Mouse (Mus musculus) heart, postnatal 0 days (tissue): ENCODE measurements around the gene Ifit3. TPM values are rescaled to one million over a fixed set of nuclear protein-coding genes. Genes with fewer than 3 reads are reported as not detected.

Experiments
- ATAC-seq: fragments of 200-750 bp; cut with Nextera tagmentation; 2 replicates; pipeline ENCODE4 v1.8.0; 2017; ENCODE audit warnings: low read depth, moderate number of reproducible peaks, moderate library complexity; ENCODE audit not compliant: insufficient read depth
- DNase-seq: peaks from one replicate; pipeline ENCODE4 v3.0.0-alpha.2; 2016; ENCODE audit warnings: low spot score
- H3K27ac ChIP-seq: fragments of 300-500 bp; sonication (generic); 2 replicates; pipeline ENCODE4 v1.5.1; 2014; ENCODE audit warnings: low read depth, mild to moderate bottlenecking
- H3K27me3 ChIP-seq: fragments of 300-500 bp; sonication (generic); 2 replicates; pipeline ENCODE4 v1.6.1; 2014; ENCODE audit warnings: low read length, mixed read lengths; ENCODE audit not compliant: control insufficient read depth, insufficient read depth
- H3K36me3 ChIP-seq: fragments of 300-500 bp; sonication (generic); replicated peaks from 2 replicates; pipeline ENCODE4 v1.6.1; 2014; ENCODE audit warnings: low read length, mixed read lengths; ENCODE audit not compliant: control insufficient read depth, insufficient read depth
- H3K4me1 ChIP-seq: fragments of 300-500 bp; sonication (generic); 2 replicates; pipeline ENCODE4 v1.6.1; 2014; ENCODE audit warnings: antibody characterized with exemption; ENCODE audit not compliant: control insufficient read depth, insufficient read depth
- H3K4me2 ChIP-seq: fragments of 300-500 bp; sonication (generic); 2 replicates; pipeline ENCODE4 v1.6.1; 2014; ENCODE audit warnings: low read depth, mild to moderate bottlenecking, low read length, moderate library complexity
- H3K4me3 ChIP-seq: fragments of 300-500 bp; sonication (generic); 2 replicates; pipeline ENCODE4 v1.5.1; 2014; ENCODE audit warnings: low read depth, low read length
- H3K9ac ChIP-seq: fragments of 300-500 bp; sonication (generic); replicated peaks from 2 replicates; pipeline ENCODE4 v1.6.1; 2014; ENCODE audit warnings: low read depth, low read length, mixed read lengths
- H3K9me3 ChIP-seq: fragments of 300-500 bp; sonication (generic); replicated peaks from 2 replicates; pipeline ENCODE4 v1.6.1; 2016; ENCODE audit warnings: low read length; ENCODE audit not compliant: control insufficient read depth
- CTCF ChIP-seq: IDR thresholded peaks from 2 replicates; pipeline ENCODE4 v1.5.1; 2016; ENCODE audit warnings: antibody characterized with exemption, control low read depth, low read depth
- EP300 ChIP-seq: IDR thresholded peaks from 2 replicates; pipeline ENCODE4 v1.6.1; 2016; ENCODE audit warnings: antibody characterized with exemption, low read depth
- WGBS: fragments of 180-500 bp; shearing (Covaris S2); extraction: QIAGEN DNeasy Blood & Tissue Kit; methylation state at CpG from one replicate; pipeline ENCODE4 v1.1.7; 2014; 5-methylcytosine and 5-hydroxymethylcytosine counted together
- polyA plus RNA-seq: library from polyadenylated mRNA; unstranded; fragments of >200 nt; fragmentation: Nextera tagmentation; extraction: Ambion mirVana; gene quantifications from 2 replicates; pipeline ENCODE4 v1.2.1, GENCODE M21; 2015
- total RNA-seq: library from RNA; depleted of rRNA; stranded (reverse); fragments of >200 nt; gene quantifications from 2 replicates; pipeline ENCODE4 v1.2.3, GENCODE M21; 2014; ENCODE audit warnings: low replicate concordance; rRNA removed

The Ifit3 gene
- total and polyA plus RNA-seq, 2 experiments from 2014 or later = 3.0 to 12.8 TPM

DNA sequence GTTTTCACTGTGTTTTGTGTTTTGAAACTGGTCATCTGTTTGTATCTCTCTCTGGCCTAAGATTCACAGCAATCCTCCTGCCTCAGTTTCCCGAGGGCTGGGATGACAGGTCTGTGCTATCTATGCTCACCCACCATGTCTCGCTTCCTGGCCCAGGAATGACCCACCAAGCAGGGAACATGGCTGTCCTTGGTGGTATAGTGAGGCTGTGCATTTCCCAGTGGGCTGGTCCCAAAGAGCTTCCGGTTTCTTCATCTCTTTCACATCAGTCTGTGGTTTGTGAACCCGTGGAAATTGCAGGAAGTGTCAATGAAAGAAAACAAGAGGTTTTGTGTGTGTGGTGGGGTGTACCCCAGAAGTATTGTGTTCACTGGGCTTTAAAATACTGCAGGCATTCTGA lies 41.3 kb downstream of the Ifit3 start:
- H3K9ac ChIP-seq = no peak overlapping the region
- no peak for TF ChIP-seq CTCF
- no peak for TF ChIP-seq EP300
- H3K4me2 ChIP-seq = no peak overlapping the region
- no peaks in the 10 kb centered on the region for H3K36me3 ChIP-seq
- ATAC-seq (no peak), DNase-seq (no peak)
- H3K9me3 ChIP-seq = no peaks in the 10 kb centered on the region
- H3K27me3 ChIP-seq = no peaks in the 10 kb centered on the region
- no peak overlapping the region for H3K27ac ChIP-seq
- no peak overlapping the region for H3K4me3 ChIP-seq
- no peaks in the 10 kb centered on the region for H3K4me1 ChIP-seq
- 79% methylated on average over 4 of the region's 4 CpGs for WGBS

DNA sequence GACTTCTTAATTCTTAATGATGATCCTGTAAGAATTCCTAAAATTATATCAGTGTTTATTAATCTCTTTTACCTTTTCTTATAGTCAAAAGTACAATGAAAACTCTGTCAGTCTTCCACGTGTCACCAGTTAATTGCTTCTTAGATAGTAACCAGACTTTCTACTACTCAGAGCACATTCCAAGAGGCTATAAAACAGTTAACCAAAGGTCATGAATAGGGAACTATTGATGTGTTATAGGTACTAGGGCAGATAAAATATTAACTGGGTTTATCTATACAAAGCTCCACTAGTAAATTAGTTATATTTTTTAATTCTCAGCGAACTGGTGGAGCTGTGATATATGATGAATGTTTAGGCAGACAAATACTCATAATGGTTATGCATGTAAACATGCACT lies 44.2 kb downstream of the Ifit3 start:
- DNase-seq = no peak
- H3K9me3 ChIP-seq = no peaks in the 10 kb centered on the region
- no peaks in the 10 kb centered on the region for H3K27me3 ChIP-seq
- H3K27ac ChIP-seq = no peak overlapping the region
- 63% methylated on average over 2 of the region's 2 CpGs for WGBS
- H3K4me3 ChIP-seq = no peak overlapping the region
- no peak overlapping the region for H3K4me2 ChIP-seq
- H3K4me1 ChIP-seq = no peaks in the 10 kb centered on the region
- H3K9ac ChIP-seq = no peak overlapping the region
- H3K36me3 ChIP-seq = no peaks in the 10 kb centered on the region
- TF ChIP-seq CTCF (no peak), EP300 (no peak)
- no peak for ATAC-seq

DNA sequence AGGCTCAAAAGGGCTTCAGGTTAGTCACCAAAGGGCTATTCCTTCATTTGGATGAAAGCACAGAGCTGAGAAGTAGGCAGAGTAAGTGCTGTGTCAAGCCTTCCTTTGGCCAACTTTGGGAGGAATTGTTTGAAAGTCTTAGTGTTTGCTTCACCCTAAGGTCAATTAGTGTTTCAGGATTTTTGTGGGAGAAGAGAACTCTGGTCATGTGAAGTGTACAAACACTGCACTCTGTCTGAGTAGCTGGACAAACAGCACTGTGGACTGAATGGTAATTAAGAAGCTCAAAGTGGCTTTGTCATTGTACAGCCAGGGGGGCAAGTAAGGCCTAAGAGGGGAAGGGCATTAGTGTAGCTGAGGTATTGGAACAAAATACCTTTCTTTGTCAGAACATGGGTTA lies 48.2 kb downstream of the Ifit3 start:
- no peak overlapping the region for H3K4me3 ChIP-seq
- H3K36me3 ChIP-seq = no peaks in the 10 kb centered on the region
- no peak overlapping the region for H3K4me2 ChIP-seq
- ATAC-seq (no peak), DNase-seq (no peak)
- H3K4me1 ChIP-seq = no peaks in the 10 kb centered on the region
- no peak overlapping the region for H3K27ac ChIP-seq
- H3K9ac ChIP-seq = no peak overlapping the region
- no peak for TF ChIP-seq CTCF
- no peak for TF ChIP-seq EP300
- H3K9me3 ChIP-seq = no peaks in the 10 kb centered on the region
- H3K27me3 ChIP-seq = no peaks in the 10 kb centered on the region

DNA sequence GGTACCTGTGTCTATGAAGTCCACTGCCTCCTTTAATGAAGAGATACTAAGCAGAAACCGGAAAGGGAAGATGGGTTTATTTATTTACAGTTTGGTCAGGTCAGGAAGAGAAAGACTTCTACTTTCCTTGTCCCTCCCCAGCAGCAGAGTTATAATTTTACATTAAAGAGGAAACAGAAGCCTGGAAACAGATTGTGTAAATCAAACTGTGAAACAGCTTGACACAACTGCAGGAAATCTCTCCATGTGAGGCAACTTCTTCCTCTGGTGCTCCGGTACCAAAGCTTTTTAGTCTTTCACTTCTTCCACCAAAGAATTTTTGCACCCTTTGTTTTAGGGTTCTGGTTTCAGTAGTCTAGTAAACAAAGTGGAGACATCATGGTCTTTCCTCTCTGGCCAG lies 50.2 kb downstream of the Ifit3 start:
- H3K4me2 ChIP-seq = no peak overlapping the region
- no peaks in the 10 kb centered on the region for H3K4me1 ChIP-seq
- no peak overlapping the region for H3K9ac ChIP-seq
- TF ChIP-seq EP300 (no peak), CTCF (no peak)
- no peaks in the 10 kb centered on the region for H3K36me3 ChIP-seq
- ATAC-seq (no peak), DNase-seq (no peak)
- H3K4me3 ChIP-seq = no peak overlapping the region
- WGBS = 64% methylated on average over 2 of the region's 2 CpGs
- H3K9me3 ChIP-seq = no peaks in the 10 kb centered on the region
- H3K27ac ChIP-seq = no peak overlapping the region
- no peaks in the 10 kb centered on the region for H3K27me3 ChIP-seq

DNA sequence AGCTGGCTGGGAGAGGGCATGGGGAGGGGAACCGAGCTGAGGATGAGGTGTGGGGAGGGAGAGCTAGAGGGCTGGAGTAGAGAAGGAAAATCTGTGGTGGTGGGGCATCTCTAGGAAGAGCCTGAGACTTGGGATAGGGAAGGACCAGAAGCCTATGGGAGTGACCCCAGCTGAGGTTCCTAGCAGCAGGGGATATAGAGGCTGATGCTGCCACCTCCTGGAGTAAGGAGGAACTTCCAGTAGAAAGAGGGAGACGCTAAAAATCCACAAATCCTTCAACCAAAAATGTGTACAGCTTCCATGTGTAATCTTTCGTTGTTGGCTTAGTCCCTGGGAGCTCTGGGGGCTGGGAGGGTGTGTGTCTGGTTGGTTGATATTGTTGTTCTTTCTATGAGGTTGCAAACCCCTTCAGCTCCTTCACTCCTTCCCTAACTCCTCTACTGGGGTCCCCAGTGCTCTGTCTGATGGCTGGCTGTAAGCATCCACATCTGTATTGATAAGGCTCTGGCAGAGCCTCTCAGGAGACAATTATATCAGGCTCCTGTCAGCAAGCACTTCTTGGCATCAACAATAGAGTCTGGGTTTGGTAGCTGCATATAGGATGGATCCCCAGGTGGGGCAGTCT lies 53.7 kb downstream of the Ifit3 start:
- H3K9me3 ChIP-seq = no peaks in the 10 kb centered on the region
- no peaks in the 10 kb centered on the region for H3K36me3 ChIP-seq
- no peaks in the 10 kb centered on the region for H3K27me3 ChIP-seq
- H3K9ac ChIP-seq = no peak overlapping the region
- no peaks in the 10 kb centered on the region for H3K4me1 ChIP-seq
- no peak for TF ChIP-seq EP300
- TF ChIP-seq CTCF = peak; percentile 83
- DNase-seq = peak; percentile 71
- no peak overlapping the region for H3K4me3 ChIP-seq
- peak; percentile 66 for ATAC-seq
- no peak overlapping the region for H3K4me2 ChIP-seq
- no peak overlapping the region for H3K27ac ChIP-seq
- WGBS = 13% methylated on average over 3 of the region's 3 CpGs

Other genes with a start within 250 kb of the Ifit3 start
- 1.5 and 2.7 TPM in 2 replicates for gene Ch25h, start 108.4 kb upstream of the Ifit3 start, total RNA-seq
- gene Ch25h, start 108.4 kb upstream of the Ifit3 start, polyA plus RNA-seq = 0.92 and 1.3 TPM in 2 replicates
- 30.2 and 40.1 TPM in 2 replicates for gene Lipa, start 56.1 kb upstream of the Ifit3 start, total RNA-seq
- 16.8 and 20.7 TPM in 2 replicates for gene Lipa, start 56.1 kb upstream of the Ifit3 start, polyA plus RNA-seq
- gene Ifit2, start 32.8 kb upstream of the Ifit3 start, total RNA-seq = 7.4 and 9.1 TPM in 2 replicates
- gene Ifit2, start 32.8 kb upstream of the Ifit3 start, polyA plus RNA-seq = 4.3 and 4.6 TPM in 2 replicates
- 0.50 and 2.8 TPM in 2 replicates for gene Ifit1bl1, start 18.4 kb downstream of the Ifit3 start, total RNA-seq
- gene Ifit1bl1, start 18.4 kb downstream of the Ifit3 start, polyA plus RNA-seq = 3.3 and 3.8 TPM in 2 replicates
- 0.57 and 2.5 TPM in 2 replicates for gene Ifit3b, start 24.4 kb downstream of the Ifit3 start, total RNA-seq
- gene Ifit3b, start 24.4 kb downstream of the Ifit3 start, polyA plus RNA-seq = 0.59 and 0.72 TPM in 2 replicates
- gene Ifit1bl2, start 57.2 kb downstream of the Ifit3 start, total RNA-seq = 0.19 and 1.9 TPM in 2 replicates
- gene Ifit1bl2, start 57.2 kb downstream of the Ifit3 start, polyA plus RNA-seq = 1.0 and 1.3 TPM in 2 replicates
- 4.4 and 9.7 TPM in 2 replicates for gene Ifit1, start 57.3 kb downstream of the Ifit3 start, total RNA-seq
- 0.74 and 1.2 TPM in 2 replicates for gene Ifit1, start 57.3 kb downstream of the Ifit3 start, polyA plus RNA-seq
- gene Slc16a12, start 163.8 kb downstream of the Ifit3 start, total RNA-seq = 10.3 and 10.4 TPM in 2 replicates
- 6.3 and 7.2 TPM in 2 replicates for gene Slc16a12, start 163.8 kb downstream of the Ifit3 start, polyA plus RNA-seq